Mouse (Mus musculus) cerebellum, adult 2 months (tissue): ENCODE data around the gene Pex11g.

Experiments
- CTCF ChIP-seq: fragments of 200-500 bp; IDR thresholded peaks from 2 replicates; pipeline ENCODE4 v1.5.1; 2011; ENCODE audit warnings: low read depth, mild to moderate bottlenecking, control low read depth, low read length, moderate library complexity, borderline replicate concordance; ENCODE audit not compliant: insufficient read depth
- POLR2A ChIP-seq: fragments of 200-500 bp; IDR thresholded peaks from 2 replicates; pipeline ENCODE4 v1.6.1; 2011; ENCODE audit warnings: low read length, control low read depth, borderline replicate concordance; ENCODE audit not compliant: insufficient read depth

DNA sequence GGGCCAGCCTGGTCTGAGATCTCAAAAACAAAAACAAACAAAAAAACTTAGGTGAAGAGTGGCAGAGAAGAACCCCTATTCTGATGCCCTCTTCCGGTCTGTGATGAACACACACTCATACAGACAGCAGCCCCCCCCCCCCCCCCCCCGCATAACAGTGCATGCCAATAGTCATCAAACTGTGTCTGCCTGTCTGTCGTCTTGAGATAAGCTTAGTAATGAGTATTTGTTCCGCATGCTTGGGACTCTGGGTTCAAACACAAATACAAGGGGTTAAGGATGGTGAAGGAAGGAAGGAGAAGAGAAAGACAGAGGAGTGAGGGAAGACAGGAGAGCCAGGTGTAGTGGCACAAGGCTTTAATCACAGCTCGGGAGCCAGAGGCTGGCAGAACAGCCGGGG, 31.0 kb downstream of the Pex11g start:
- TF ChIP-seq CTCF (no peak), POLR2A (no peak)
